Mouse (Mus musculus) forebrain, embryonic 10.5 days (tissue): ENCODE measurements at regions not wholly inside any gene's neighbourhood (a gene's known extent, or its start where the extent isn't known, plus 50 kb on each side); places are given as distances from the start of the nearest gene placed in this dataset.

Source experiments
- DNase-seq: peaks from one replicate; pipeline ENCODE4 v3.0.0-alpha.2; 2017; ENCODE audit warnings: low spot score; ENCODE audit errors: extremely low spot score
- H3K27ac ChIP-seq: fragments of 300-500 bp; sonication (generic); 2 replicates; pipeline ENCODE4 v1.5.1; 2016; ENCODE audit warnings: mild to moderate bottlenecking
- H3K27me3 ChIP-seq: fragments of 300-500 bp; sonication (generic); 2 replicates; pipeline ENCODE4 v1.6.1; 2016; ENCODE audit warnings: mild to moderate bottlenecking; ENCODE audit not compliant: poor library complexity, severe bottlenecking
- H3K36me3 ChIP-seq: fragments of 300-500 bp; sonication (generic); replicated peaks from 2 replicates; pipeline ENCODE4 v1.6.1; 2016; ENCODE audit warnings: mild to moderate bottlenecking, moderate library complexity
- H3K4me1 ChIP-seq: fragments of 300-500 bp; sonication (generic); 2 replicates; pipeline ENCODE4 v1.6.1; 2016
- H3K4me3 ChIP-seq: fragments of 300-500 bp; sonication (generic); 2 replicates; pipeline ENCODE4 v1.5.1; 2016; ENCODE audit warnings: mild to moderate bottlenecking, moderate library complexity
- H3K9me3 ChIP-seq: fragments of 300-500 bp; sonication (generic); 2 replicates; pipeline ENCODE4 v1.6.1; 2016; ENCODE audit warnings: mild to moderate bottlenecking, moderate library complexity
- WGBS: fragments of 180-500 bp; shearing (Covaris S2); methylation state at CpG from one replicate; pipeline ENCODE4 v1.1.7; 2016; 5-methylcytosine and 5-hydroxymethylcytosine counted together

GRCm38 (mm10) chr14:9146595-9147219 is 480.7 kb upstream of the 4930452B06Rik start:
- H3K36me3 ChIP-seq, result no peaks in the 10 kb centered on the region
- H3K27ac ChIP-seq, result no peak overlapping the region
- H3K9me3 ChIP-seq, result no peaks in the 10 kb centered on the region
- no peak for DNase-seq
- no peak overlapping the region for H3K4me3 ChIP-seq
- no peaks in the 10 kb centered on the region for H3K4me1 ChIP-seq
- WGBS, result 94% methylated on average over 4 of the region's 4 CpGs
- no peaks in the 10 kb centered on the region for H3K27me3 ChIP-seq

DNA sequence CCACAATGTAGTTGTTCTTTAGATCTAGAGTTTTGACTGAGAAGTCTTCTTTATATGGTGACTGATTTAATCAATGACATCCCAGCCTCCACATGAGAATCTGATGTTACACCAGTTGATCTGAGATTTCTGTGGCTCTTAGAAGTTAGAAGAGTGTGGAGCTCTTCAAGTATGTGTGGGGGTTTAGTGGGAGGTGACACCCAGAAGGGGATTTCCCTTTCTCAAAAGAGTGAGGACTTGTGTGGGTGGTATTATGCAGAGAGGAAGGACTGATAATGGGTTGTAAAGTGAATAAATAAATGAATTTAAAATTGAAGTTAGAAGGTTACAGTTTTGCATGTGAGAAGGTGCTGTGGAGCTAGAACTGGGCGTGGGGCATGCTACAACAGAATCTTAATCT is 439.7 kb upstream of the 4930452B06Rik start:
- no peaks in the 10 kb centered on the region for H3K27me3 ChIP-seq
- no peaks in the 10 kb centered on the region for H3K9me3 ChIP-seq
- no peaks in the 10 kb centered on the region for H3K4me1 ChIP-seq
- H3K27ac ChIP-seq, result no peak overlapping the region
- H3K4me3 ChIP-seq, result no peak overlapping the region
- H3K36me3 ChIP-seq, result no peaks in the 10 kb centered on the region
- no peak for DNase-seq
- 81% methylated on average over 1 of the region's 1 CpGs for WGBS

DNA sequence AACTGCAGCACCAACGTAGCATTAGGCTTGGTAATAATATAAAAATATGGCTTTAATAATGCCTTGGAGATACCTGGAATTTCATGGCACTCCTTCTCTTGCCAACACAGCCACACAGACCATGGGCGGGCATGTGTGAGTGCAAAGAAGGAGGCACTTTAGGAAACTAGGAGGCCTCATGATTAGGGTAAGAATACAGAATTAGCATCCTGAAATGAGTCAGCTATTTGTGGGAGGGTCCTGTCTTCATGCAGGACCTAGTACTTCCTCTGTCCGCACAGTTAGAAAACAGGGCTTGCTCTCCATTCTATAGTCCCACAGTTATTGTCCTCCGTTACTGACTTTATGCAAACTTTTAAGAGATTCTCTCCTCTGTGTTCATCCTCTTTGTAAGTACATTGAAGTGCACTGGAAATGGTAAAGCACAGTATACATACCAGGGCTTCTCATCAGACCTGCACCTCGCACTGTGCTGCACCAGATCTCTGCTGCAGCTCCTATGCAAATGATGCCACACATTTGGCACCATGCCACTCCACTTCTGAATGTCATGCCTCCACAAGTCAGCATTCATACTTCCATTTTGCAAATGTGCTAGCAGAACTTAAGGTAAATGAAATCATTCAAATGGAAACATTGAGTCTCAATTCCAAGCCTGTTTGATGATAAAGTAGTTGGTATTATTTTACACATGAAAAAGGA is 423.7 kb upstream of the 4930452B06Rik start:
- WGBS, result 84% methylated on average over 5 of the region's 5 CpGs

GRCm38 (mm10) chr14:9087103-9087502 is 421.1 kb upstream of the 4930452B06Rik start:
- no peak overlapping the region for H3K27ac ChIP-seq
- no peaks in the 10 kb centered on the region for H3K9me3 ChIP-seq
- no peak for DNase-seq
- no peak overlapping the region for H3K4me3 ChIP-seq
- H3K4me1 ChIP-seq, result no peaks in the 10 kb centered on the region
- no peaks in the 10 kb centered on the region for H3K36me3 ChIP-seq
- H3K27me3 ChIP-seq, result no peaks in the 10 kb centered on the region

More for the DNA sequence above, 423.7 kb upstream of the 4930452B06Rik start:
- no peaks in the 10 kb centered on the region for H3K27me3 ChIP-seq
- no peaks in the 10 kb centered on the region for H3K9me3 ChIP-seq
- H3K4me1 ChIP-seq, result no peaks in the 10 kb centered on the region
- DNase-seq, result no peak
- H3K4me3 ChIP-seq, result no peak overlapping the region
- H3K27ac ChIP-seq, result no peak overlapping the region
- no peaks in the 10 kb centered on the region for H3K36me3 ChIP-seq

DNA sequence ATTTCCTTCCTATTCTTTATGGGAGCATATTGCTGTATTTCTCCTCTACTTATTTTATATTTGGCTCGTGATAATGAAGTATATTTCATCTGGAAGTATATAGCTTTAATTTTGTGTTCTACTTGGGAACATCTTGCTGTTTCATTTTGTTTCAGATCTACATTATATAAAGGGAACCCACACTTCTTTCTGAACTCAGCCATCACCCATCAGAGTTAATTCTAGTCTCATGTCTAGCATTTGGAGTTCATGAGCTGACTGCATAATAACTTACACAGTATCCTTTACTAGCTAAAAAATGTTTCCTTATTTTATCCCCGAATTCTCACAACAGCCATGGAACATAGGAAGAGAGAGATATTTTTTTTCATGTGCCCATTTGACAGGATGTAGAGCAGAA is 413.6 kb upstream of the 4930452B06Rik start:
- Histone ChIP-seq H3K4me3 (no peak overlapping the region), H3K36me3 (no peaks in the 10 kb centered on the region), H3K27me3 (no peaks in the 10 kb centered on the region), H3K9me3 (no peaks in the 10 kb centered on the region), H3K4me1 (no peaks in the 10 kb centered on the region), H3K27ac (no peak overlapping the region)
- no peak for DNase-seq
- 88% methylated on average over 2 of the region's 2 CpGs for WGBS

DNA sequence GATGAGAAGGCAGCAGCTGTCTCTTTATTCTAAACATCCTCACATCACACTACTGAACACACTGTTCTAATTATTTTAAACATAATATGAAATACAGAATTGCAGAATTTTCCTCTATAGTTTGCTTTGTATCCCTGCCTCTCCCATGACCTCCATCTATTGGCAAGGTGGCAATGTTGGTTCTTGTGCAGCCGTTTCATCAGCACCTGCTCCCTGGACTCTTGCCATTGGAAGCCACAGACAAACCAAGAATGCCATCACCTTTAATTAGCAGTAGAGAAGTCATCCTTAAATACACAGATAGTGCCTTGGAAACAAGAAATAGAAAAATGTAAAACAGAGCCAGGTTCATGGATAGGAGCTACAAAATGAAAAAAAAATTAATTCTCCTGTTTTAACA is 413.0 kb upstream of the 4930452B06Rik start:
- no peak for DNase-seq
- no peaks in the 10 kb centered on the region for H3K27me3 ChIP-seq
- WGBS, result 81% methylated on average over 1 of the region's 1 CpGs
- no peaks in the 10 kb centered on the region for H3K4me1 ChIP-seq
- H3K9me3 ChIP-seq, result no peaks in the 10 kb centered on the region
- H3K4me3 ChIP-seq, result no peak overlapping the region
- H3K27ac ChIP-seq, result no peak overlapping the region
- no peaks in the 10 kb centered on the region for H3K36me3 ChIP-seq

DNA sequence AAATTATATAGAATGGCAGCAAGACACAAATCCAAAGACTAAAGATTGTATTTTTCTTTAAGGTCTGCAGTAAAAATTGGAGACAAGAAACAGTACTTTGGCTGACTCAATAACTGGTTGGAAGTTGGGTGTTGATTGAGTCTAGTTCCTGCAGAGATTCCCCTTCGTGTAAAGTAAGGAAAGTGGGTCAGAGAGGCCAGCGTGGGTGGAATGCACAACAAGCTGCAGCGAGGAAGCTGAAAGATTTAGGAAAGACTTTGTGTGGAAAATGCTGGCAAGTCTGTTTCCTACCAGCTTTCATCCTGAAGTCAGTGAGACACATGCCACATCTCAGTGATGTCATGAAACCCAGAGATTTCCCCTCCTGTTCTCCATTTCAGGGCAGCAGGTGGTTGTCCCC is 405.1 kb upstream of the 4930452B06Rik start:
- Histone ChIP-seq H3K9me3 (no peaks in the 10 kb centered on the region), H3K4me1 (no peaks in the 10 kb centered on the region), H3K36me3 (no peaks in the 10 kb centered on the region), H3K27me3 (no peaks in the 10 kb centered on the region), H3K27ac (no peak overlapping the region), H3K4me3 (no peak overlapping the region)
- DNase-seq, result no peak
- WGBS, result 86% methylated on average over 3 of the region's 3 CpGs

DNA sequence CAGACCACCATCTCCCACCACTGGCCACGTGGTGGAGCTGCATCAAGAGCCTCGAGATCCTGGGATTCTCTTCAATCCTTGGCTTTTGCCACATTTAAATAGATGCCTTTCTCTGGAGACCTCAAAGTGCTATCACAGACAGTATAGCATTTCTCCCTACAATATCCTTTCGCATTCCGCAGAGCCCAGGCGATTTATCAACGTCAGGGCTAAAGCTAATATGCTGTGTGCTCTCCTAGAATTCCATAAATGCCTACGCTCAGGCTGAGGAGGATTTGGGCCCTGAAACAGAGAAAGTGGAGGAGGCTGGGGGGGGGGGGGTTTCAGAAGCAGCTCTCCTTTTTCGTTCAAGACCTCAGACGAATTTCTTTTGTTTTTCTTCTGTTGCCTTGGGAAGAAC is 394.0 kb upstream of the 4930452B06Rik start:
- H3K9me3 ChIP-seq, result no peaks in the 10 kb centered on the region
- WGBS, result 78% methylated on average over 9 of the region's 9 CpGs

GRCm38 (mm10) chr14:9028811-9029210 is 362.8 kb upstream of the 4930452B06Rik start:
- Histone ChIP-seq H3K27ac (no peak overlapping the region), H3K27me3 (no peaks in the 10 kb centered on the region)
- 70% methylated on average over 6 of the region's 6 CpGs for WGBS

More for the DNA sequence above, 394.0 kb upstream of the 4930452B06Rik start:
- Histone ChIP-seq H3K27ac (no peak overlapping the region), H3K36me3 (no peaks in the 10 kb centered on the region), H3K4me3 (no peak overlapping the region), H3K4me1 (no peaks in the 10 kb centered on the region), H3K27me3 (no peaks in the 10 kb centered on the region)
- DNase-seq, result no peak

DNA sequence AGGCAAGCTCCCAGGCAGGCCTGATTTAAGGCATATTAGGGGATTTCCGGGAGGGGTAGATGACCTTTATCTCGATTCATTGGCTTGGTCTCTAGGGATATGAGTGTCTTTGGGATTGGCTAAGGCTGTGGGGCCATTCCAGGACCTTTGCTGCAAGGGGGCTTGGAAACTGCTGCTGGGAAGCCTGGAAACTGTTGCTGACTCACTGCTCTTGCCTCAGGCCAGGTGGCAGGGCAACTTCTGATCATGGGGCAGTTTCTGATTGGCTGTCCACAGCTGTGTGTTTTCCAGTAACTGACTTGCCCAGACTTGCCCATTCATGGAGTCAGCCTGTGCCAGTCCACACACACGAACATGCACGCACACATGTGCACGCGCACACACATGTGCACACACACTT is 349.8 kb upstream of the 4930452B06Rik start:
- 93% methylated on average over 6 of the region's 6 CpGs for WGBS
- H3K27me3 ChIP-seq, result no peaks in the 10 kb centered on the region

More at GRCm38 (mm10) chr14:9028811-9029210, 362.8 kb upstream of the 4930452B06Rik start:
- Histone ChIP-seq H3K36me3 (no peaks in the 10 kb centered on the region), H3K4me1 (peaks cover 7% of the 10 kb centered on the region; the same call in 1 of the 2 replicates), H3K4me3 (no peak overlapping the region), H3K9me3 (no peaks in the 10 kb centered on the region)
- no peak for DNase-seq

DNA sequence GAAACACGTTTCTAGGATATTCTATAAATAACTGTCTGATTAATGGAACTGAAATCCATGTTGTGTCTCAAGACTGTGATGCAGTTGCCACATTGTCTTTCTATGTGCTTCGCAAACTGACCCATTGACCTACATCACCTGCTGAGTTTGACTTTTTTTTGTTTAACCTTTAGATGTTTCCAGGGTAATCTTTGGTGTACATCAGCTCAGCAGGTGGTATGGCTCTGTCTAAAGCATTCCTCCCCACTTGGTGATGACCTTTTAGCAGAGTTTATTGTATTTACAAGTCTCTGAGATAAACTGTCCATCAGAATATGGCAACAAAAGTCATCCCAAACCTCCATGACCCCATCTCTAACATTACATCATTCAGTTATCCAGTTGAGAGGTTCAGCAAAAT is 337.0 kb upstream of the 4930452B06Rik start:
- Histone ChIP-seq H3K9me3 (no peaks in the 10 kb centered on the region), H3K27me3 (no peaks in the 10 kb centered on the region), H3K36me3 (no peaks in the 10 kb centered on the region), H3K4me3 (no peak overlapping the region), H3K27ac (no peak overlapping the region), H3K4me1 (no peaks in the 10 kb centered on the region)
- no peak for DNase-seq
- 72% methylated on average over 2 of the region's 2 CpGs for WGBS

More for the DNA sequence above, 349.8 kb upstream of the 4930452B06Rik start:
- H3K27ac ChIP-seq, result no peak overlapping the region
- H3K9me3 ChIP-seq, result no peaks in the 10 kb centered on the region
- H3K36me3 ChIP-seq, result no peaks in the 10 kb centered on the region
- H3K4me3 ChIP-seq, result no peak overlapping the region
- no peaks in the 10 kb centered on the region for H3K4me1 ChIP-seq
- DNase-seq, result no peak

- no peaks in the 10 kb centered on the region for H3K27me3 ChIP-seq
- H3K4me1 ChIP-seq, result no peaks in the 10 kb centered on the region
- no peaks in the 10 kb centered on the region for H3K9me3 ChIP-seq
- H3K27ac ChIP-seq, result no peak overlapping the region
- H3K36me3 ChIP-seq, result no peaks in the 10 kb centered on the region
- no peak for DNase-seq
- no peak overlapping the region for H3K4me3 ChIP-seq
- 93% methylated on average over 3 of the region's 3 CpGs for WGBS
Measured at GRCm38 (mm10) chr14:9000408-9001092, 334.5 kb upstream of the 4930452B06Rik start.

GRCm38 (mm10) chr14:8999815-9000214 is 333.8 kb upstream of the 4930452B06Rik start:
- Histone ChIP-seq H3K4me1 (no peaks in the 10 kb centered on the region), H3K27ac (no peak overlapping the region), H3K9me3 (no peaks in the 10 kb centered on the region), H3K36me3 (no peaks in the 10 kb centered on the region), H3K4me3 (no peak overlapping the region), H3K27me3 (no peaks in the 10 kb centered on the region)
- DNase-seq, result no peak
- 87% methylated on average over 1 of the region's 1 CpGs for WGBS
